Mouse (Mus musculus) heart, postnatal 0 days (tissue): ENCODE measurements around the gene Nucb1.
A peak's percentile ranks its signal among the peaks of the same experiment; 100 is the strongest.

ENCODE experiments used
- CTCF ChIP-seq: IDR thresholded peaks from 2 replicates; pipeline ENCODE4 v1.5.1; 2016; ENCODE audit warnings: antibody characterized with exemption, control low read depth, low read depth
- EP300 ChIP-seq: IDR thresholded peaks from 2 replicates; pipeline ENCODE4 v1.6.1; 2016; ENCODE audit warnings: antibody characterized with exemption, low read depth

DNA sequence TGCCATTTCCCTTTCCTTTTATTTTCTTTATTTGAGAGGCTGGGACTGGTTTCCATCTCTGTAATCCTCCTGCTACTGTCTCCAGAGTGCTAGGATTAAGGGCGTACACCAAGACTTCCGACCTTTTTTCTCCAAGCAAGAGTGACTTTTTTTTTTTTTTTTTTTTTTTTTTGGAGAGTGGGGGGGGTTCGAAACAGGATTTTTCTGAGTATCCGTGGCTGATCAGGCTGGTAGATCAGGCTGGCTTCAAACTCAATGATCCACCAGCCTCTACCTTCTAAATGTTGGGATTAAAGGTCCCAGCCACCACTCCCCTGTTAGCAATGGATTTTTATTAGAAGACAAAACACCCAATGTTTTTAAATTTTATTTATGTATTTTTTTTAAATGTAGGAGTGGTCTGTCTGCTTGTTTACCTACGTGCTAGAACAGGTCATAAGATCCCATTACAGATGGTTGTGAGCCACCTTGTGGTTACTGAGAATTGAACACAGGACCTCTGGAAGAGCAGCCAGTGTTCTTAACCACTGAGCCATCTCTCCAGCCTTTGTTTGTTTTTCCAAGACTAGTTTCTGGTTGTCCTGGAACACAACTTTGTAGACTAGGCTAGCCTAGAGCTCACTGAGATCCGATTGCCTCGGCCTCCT lies 16.4 kb upstream of the Nucb1 start:
- TF ChIP-seq EP300 = peak; percentile 43
- TF ChIP-seq CTCF = peak; percentile 26; the same call in 1 of the 2 replicates
